Mouse (Mus musculus) left cerebral cortex, adult 18-20 months (tissue): ENCODE results near the gene Nup205. TPM values are rescaled to one million over a fixed set of nuclear protein-coding genes. Genes with fewer than 3 reads are reported as not detected.
"Not testable (repeated sequence)": the region's sequence is repeated elsewhere in the genome, so short reads cannot be mapped to it uniquely, and the experiment has no call there.

Experiments
- DNase-seq, 2 experiments: peaks; one replicate each; pipeline ENCODE4 v3.0.0; 2021 to 2022; ENCODE audit warnings: low spot score in 2 of 2, mixed read lengths in 1 of 2
- long read RNA-seq, 2 experiments: library from polyadenylated mRNA; stranded (forward); transcript quantifications; one replicate each; pipeline ENCODE4 v2.0.0; 2021
- total RNA-seq, 2 experiments: library from RNA; stranded (reverse); gene quantifications; 2 replicates each; pipeline ENCODE4 v1.2.3; 2021

Gene Nup205
- 10 to 100 TPM; 24.4 to 25.1 TPM for total RNA-seq
- long read RNA-seq, experiment 1, partial matches to known transcripts = 4 of 7 reads
- long read RNA-seq, experiment 1, other reads (novel, unspliced or antisense) = 3 of 7 reads
- long read RNA-seq, experiment 2, full-length matches to known transcripts = 2 of 4 reads
- long read RNA-seq, experiment 2, partial matches to known transcripts = 1 of 4 reads
- long read RNA-seq, experiment 2, other reads (novel, unspliced or antisense) = 1 of 4 reads

- peak; percentile 78 to 88 for DNase-seq
Measured at GRCm38 (mm10) chr6:35176979-35177649, at the start of gene Nup205. Gene Nup205 (plus strand): TSS chr6:35177421.

DNA sequence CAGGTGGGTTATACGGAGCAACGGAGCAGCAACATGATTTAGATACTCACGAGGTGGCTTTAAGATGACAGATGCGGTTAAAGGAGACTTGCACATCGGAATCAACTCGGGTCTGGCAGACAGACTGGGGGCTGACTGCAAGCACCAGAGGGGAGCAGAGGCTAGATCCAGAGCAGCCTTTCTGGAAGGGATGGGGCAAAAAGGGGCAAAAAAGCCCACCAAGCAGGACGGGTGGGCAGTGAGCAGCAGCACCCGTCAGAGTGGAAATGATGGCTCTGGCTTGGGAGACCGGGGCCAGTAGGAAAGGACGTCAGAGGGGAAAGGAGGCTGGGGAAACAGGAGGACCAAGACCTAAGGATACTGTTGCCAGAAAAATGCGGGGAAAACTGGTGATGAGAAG, 44.4 kb upstream of the Nup205 start:
- DNase-seq = peak in 1 of 2 experiments; percentile 2

DNA sequence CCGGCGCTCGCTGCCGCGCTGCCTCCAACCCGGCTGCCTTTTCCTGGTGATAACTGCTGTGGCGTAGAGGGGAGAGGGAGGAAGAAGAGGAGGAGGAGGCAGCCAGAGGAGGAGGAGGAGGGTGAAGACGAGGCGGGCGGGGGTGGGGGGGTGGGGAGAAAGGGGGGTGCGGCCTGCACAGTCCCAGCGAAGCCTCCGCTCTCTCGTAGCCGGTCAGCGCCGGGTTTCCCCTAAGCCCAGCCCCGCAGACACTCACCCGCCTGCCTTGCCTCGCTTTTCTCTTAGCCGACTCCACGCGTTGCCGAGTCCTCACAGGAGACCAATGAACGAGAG, 44.0 kb upstream of the Nup205 start:
- DNase-seq = no peak

GRCm38 (mm10) chr6:35133579-35134488, 43.4 kb upstream of the Nup205 start, which contains the start of gene Cnot4:
Gene Cnot4 (minus strand): TSS chr6:35133724.
- DNase-seq = peak; percentile 99 to 100

GRCm38 (mm10) chr6:35134844-35135243, 42.4 kb upstream of the Nup205 start:
- no peak for DNase-seq

- no peak for DNase-seq
Measured at GRCm38 (mm10) chr6:35140351-35140750, 36.9 kb upstream of the Nup205 start.

- no peak for DNase-seq
Measured at GRCm38 (mm10) chr6:35145569-35145968, 31.7 kb upstream of the Nup205 start.

DNA sequence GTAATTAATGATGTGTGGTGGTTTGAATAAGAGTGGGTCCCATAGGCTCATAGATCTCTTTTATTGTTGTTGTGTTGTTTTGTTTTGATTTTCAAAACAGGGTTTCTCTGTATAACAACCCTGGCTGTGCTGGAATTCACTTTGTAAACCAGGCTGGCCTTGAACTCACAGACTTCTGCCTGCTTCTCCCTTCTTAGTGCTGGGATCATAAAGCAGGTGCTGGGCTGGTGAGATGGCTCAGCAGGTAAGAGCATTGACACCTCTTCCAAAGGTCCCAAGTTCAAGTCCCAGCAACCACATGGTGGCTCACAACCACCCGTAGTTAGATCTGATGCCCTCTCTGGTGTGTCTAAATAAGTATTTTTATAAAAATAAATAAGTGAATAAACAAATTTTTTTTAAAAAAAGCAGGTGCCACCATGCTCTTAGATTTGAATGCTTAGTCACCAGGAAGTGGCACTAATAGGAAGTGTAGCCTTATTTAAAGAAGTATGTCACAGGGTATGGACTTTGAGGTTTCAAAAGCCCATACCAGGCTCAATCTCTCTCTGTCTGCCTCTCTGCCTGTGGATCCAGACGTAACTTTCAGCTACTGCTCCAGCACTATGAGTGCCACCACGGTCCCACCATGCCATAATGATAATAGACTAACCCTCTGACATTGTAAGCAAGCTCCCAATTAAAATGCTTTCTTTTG, 29.3 kb upstream of the Nup205 start:
- no peak for DNase-seq

GRCm38 (mm10) chr6:35154540-35154939, 22.7 kb upstream of the Nup205 start:
- DNase-seq = no peak

DNA sequence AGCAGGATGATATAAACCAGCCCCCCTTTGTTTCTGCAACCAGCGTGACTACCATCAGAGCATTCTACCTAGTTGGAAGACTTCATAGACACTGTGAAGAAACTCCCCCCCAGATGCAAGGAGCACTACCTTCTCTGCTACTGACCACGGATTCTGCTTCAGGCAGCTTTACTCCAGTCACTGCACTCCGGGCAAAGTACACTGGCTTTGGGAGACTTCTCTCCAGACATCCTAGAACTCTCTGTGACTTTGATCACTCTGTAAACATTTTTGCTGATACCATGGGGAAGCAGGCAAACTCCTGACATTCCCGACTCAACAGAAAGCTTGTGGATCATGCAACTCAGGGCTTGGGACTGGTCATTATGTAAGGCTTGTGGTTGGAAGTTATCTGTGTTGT, 8.0 kb upstream of the Nup205 start:
- no peak for DNase-seq

DNA sequence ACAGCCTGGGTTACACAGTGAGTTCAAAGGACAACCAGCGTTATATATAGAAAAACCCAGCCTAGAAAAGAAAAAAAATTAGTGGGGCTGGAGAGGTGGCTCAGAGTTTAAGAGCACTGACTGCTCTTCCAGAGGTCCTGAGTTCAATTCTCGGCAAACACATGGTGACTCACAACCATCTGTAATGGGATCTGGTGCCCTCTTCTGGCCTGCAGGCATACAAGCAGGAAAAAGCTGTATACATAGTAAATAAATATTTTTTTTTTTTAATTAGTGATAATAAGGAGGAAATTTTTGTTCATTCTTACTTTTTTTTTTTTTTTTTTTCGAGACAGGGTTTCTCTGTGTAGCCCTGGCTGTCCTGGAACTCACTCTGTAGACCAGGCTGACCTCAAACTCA, 5.2 kb upstream of the Nup205 start:
- DNase-seq = not testable (repeated sequence)

DNA sequence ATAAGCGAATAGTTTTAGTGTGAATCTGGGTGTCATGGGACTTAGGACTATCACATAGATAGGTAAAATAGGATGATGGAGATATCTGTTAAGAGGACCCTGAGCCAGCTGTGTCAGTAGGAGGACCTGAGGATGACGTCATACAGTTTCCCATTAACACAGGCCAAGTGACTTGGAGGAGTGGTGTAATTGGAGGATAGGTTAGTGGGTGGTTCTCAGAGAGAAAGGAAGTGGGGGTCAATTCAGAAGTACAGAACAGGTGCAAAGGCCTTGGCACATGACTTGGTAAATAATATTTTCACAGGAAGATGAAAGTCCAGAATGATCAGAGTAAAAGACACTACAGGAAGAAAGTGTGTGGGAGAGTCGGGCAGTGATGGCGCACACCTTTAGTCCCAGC, 4.0 kb upstream of the Nup205 start:
- no peak for DNase-seq

- DNase-seq = peak in 1 of 2 experiments; percentile 36
Measured at GRCm38 (mm10) chr6:35177650-35178272, 540 bp downstream of the Nup205 start.

DNA sequence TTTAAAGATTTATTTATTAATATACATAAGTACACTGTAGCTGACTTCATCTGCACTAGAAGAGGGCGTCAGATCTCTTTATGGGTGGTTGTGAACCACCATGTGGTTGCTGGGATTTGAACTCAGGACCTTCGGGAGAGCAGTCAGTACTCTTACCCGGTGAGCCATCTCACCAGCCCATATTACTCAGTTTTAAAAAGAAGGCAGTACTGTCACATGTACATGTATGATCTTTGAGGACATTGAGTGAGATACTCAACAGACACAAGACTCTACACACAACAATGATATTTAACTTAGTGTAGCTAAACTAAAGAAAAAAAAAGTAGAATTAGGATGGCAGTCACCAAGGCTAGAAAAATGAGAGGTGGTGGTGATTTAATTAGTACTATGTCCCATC, 2.1 kb downstream of the Nup205 start:
- DNase-seq = not testable (repeated sequence)

- no peak for DNase-seq
Measured at GRCm38 (mm10) chr6:35184781-35185180, 7.6 kb downstream of the Nup205 start.

- DNase-seq = no peak
Measured at GRCm38 (mm10) chr6:35191198-35191597, 14.0 kb downstream of the Nup205 start.

- no peak for DNase-seq
Measured at GRCm38 (mm10) chr6:35225696-35226095, 48.5 kb downstream of the Nup205 start.

DNA sequence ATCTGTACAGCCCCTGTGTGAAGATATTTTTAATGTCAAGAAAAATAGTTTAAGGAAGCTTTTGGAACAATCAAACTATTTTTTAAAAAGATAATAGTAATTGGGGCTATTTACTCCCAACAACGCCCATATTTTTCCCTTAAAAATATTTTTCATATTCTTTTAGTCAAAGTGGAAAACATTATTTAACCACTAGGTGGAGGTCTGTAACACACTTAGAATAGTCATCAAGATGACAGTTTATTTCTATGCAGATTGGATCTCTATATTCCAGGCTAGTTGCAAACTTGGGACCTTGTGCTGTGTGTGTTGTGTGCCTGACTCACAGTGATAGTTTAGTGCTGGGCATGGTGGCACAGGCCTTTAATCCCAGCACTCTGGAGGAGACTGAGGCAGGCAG, 52.2 kb downstream of the Nup205 start:
- no peak for DNase-seq

DNA sequence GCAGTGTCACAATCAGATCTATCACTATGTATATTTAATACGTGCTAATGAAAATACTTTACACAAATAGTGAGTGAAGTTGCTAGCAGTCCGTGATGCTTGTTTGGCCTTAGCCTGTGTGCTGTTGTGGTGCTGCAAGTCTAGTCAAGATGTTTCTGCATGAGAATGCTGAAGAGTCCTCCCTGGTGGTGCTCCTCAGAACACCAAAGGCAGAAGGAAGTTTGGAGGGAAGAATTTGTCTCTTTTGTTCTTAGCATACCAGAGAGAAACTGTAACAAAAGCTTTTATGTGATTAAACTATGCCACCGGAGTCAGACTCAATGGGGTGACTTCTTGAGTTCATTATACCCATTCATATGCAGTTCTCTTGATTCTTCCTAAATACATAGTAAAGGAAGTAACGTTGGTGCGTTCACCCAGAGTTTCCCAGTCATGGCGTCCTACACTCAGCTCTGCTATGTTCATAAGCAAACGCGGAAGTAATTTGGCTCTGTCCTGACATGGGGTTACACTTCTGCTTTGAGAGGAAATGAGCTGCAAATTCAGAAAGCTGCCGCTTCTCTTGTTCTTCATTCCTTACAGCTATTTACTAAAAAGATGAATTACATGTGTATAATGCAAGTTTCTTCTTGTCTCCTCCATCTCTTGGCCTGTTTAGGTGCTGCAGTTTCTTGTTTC, 59.0 kb downstream of the Nup205 start:
- no peak for DNase-seq

DNA sequence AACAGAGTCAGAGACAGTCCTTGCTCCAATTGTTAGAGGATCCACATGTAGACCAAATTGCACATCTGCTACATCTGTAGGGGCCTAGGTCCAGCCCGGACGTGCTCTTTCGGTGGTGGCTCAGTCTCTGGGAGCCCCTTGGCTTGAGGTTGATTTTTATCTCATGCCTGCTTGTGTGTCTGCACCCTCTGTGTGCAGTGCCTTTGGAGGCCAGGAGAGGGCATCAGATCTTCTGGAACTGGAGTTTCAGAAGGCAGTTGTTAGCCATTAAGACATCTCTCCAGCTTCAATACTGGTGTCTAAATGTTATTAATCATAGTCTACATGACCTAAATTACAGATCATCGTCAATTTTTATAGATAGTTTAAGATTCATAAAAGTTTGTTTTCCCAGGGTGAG, 66.0 kb downstream of the Nup205 start:
- DNase-seq = no peak
